Mouse (Mus musculus): ENCODE measurements around the gene Adap1. TPM values are rescaled to one million over a fixed set of nuclear protein-coding genes. Genes with fewer than 3 reads are reported as not detected.

The Adap1 gene
- polyA plus RNA-seq, 1 experiment from 2014 or later, result 2.4 TPM

DNA sequence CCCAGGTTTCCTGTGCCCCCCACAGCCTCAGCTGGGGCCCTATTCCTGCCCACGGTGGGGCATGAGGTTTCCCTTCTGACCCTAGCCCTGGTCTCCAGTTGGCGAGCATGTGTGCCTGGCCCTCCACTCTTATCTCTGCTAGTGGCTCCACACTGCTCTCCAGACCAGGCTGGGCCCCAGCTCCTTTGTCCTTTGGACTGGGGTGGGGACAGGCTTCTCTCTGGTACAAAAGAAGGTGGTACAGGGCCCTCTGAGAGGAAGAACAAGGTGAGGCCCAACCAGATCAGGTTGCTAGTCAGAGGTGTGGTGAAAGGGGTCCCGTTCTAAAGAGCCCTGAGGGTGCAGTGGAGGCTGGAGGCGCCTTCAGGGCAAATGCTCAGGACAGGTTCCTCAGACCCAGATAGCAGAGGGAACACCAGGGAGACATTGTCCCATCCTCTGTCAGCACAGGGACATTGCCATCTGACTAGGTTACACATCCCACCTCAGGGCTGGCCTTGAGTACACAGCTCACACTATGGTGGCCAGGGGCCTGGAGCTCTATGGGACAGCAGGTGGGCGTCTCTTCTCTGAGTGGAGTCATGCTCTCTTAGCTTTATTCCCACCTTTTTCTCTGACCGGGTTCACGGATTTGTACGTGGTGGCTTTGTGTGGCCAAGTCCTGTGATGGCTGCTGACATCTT, 7.3 kb upstream of the Adap1 start:
- no peak for ATAC-seq (ENCODE audit: insufficient number of reproducible peaks, insufficient read depth, low FRiP score, low TSS enrichment)
- WGBS, result 88% methylated on average over 8 of the region's 8 CpGs

DNA sequence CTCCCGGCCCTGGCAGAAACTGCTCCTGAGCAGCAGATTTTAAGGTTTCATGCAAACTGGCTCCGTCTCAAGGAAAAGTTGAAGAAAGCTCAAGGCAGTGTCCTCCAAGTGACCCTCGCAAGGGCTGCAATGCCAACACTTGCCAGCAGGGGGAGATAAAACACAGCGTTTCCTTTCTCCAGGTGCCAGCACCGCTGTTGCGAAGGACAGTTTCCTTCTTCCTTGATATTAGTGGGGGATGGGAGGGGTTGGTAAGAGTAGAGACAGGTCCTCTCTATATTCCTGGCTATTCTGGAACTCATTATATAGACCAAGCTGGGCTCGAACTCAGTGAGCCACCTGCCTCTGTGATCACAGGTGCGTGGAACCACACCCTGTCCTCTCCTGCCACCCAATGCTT, 6.3 kb upstream of the Adap1 start:
- Histone ChIP-seq H3K4me2 (replicated peaks) (no peak overlapping the region), H3K27me3 (peaks cover 8% of the 10 kb centered on the region), H3K9ac (no peak overlapping the region), H3K9me3 (no peaks in the 10 kb centered on the region), H3K4me1 (no peaks in the 10 kb centered on the region), H3K36me3 (peaks cover 22% of the 10 kb centered on the region), H3K27ac (no peak overlapping the region), H3K4me3 (no peak overlapping the region)
- WGBS, result 19% methylated on average over 8 of the region's 8 CpGs
- ATAC-seq (ENCODE audit: insufficient number of reproducible peaks, insufficient read depth, low FRiP score, low TSS enrichment), result no peak

More for the DNA sequence above, 7.3 kb upstream of the Adap1 start:
- H3K9ac ChIP-seq, result no peak overlapping the region
- no peak overlapping the region for H3K4me3 ChIP-seq
- no peak overlapping the region for H3K27ac ChIP-seq
- H3K36me3 ChIP-seq, result peaks cover 32% of the 10 kb centered on the region
- no peaks in the 10 kb centered on the region for H3K4me1 ChIP-seq
- H3K27me3 ChIP-seq, result no peaks in the 10 kb centered on the region
- no peak overlapping the region for H3K4me2 ChIP-seq (replicated peaks)
- H3K9me3 ChIP-seq, result no peaks in the 10 kb centered on the region

DNA sequence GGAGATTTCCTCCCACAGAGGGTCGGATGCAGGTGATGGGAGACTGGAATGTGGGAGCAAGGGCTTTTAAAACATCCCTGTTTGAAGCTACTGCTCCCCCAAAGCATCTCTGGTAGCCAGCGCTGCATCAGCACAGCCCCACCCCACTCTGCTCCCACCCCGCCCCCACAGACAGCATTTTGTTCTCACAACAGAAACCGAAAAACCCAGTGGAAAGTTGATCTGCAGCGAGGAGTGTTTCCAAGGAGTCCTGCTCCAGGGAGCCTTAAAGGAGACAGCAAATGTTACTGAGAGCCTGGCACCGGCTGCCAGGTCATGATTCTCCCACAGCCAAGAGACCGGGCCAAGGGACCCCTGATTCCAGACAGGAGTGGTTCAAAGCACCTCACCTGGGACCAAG, 5.3 kb upstream of the Adap1 start:
- 76% methylated on average over 7 of the region's 7 CpGs for WGBS
- Histone ChIP-seq H3K9ac (no peak overlapping the region), H3K4me1 (no peaks in the 10 kb centered on the region)

GRCm38 (mm10) chr5:139327634-139328020, 2.2 kb upstream of the Adap1 start:
- peaks cover 6% of the 10 kb centered on the region; the same call in 1 of the 2 replicates for H3K4me1 ChIP-seq
- peaks cover 44% of the 10 kb centered on the region for H3K27me3 ChIP-seq
- ATAC-seq (ENCODE audit: insufficient number of reproducible peaks, insufficient read depth, low FRiP score, low TSS enrichment), result no peak
- H3K4me2 ChIP-seq (replicated peaks), result no peak overlapping the region
- H3K27ac ChIP-seq, result no peak overlapping the region
- 73% methylated on average over 7 of the region's 7 CpGs for WGBS
- no peaks in the 10 kb centered on the region for H3K36me3 ChIP-seq
- 0 out of 2 replicates have a peak overlapping the region, but pooled peaks have one; percentile 15 for H3K9ac ChIP-seq
- no peaks in the 10 kb centered on the region for H3K9me3 ChIP-seq
- no peak overlapping the region for H3K4me3 ChIP-seq

More for the DNA sequence above, 5.3 kb upstream of the Adap1 start:
- no peak overlapping the region for H3K4me3 ChIP-seq
- no peak overlapping the region for H3K27ac ChIP-seq
- no peak overlapping the region for H3K4me2 ChIP-seq (replicated peaks)
- H3K36me3 ChIP-seq, result peaks cover 12% of the 10 kb centered on the region
- H3K9me3 ChIP-seq, result no peaks in the 10 kb centered on the region
- peaks cover 18% of the 10 kb centered on the region for H3K27me3 ChIP-seq
- no peak for ATAC-seq (ENCODE audit: insufficient number of reproducible peaks, insufficient read depth, low FRiP score, low TSS enrichment)

DNA sequence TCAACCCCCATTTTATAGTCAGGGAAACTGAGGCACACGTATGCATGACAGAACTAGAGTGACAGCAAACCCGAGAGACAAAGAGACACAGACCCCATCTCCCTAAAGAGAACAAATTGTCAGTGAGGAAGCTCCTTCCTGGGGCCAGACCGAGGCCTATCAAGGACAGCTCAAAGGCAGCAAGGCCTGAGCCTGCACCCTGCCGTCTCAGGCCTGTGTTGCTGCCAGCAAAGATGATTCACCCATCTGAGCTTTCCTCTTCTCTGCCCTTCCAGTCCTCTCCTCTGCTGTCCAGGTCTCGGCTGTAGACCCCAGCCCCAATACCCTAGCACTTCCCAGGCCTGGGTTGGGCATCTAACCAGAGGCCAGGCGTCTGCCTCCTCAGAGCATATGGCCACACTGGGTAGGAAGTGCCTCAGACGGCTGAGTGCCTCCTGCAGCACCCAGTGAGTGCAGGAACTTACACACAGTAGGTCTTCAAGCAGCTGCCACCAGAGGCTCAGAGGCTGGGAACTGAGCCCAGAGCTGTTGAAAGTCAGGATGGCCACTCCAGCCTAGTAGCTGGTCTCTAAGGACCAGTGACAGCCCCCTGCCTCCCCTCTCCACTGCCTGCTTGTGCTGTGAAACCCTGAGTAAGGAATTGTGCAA, 1.7 kb upstream of the Adap1 start:
- Histone ChIP-seq H3K27ac (no peak overlapping the region), H3K4me3 (no peak overlapping the region), H3K9me3 (no peaks in the 10 kb centered on the region), H3K36me3 (no peaks in the 10 kb centered on the region), H3K9ac (0 out of 2 replicates have a peak overlapping the region, but pooled peaks have one; percentile 15), H3K4me2 (replicated peaks) (no peak overlapping the region), H3K4me1 (peaks cover 6% of the 10 kb centered on the region; the same call in 1 of the 2 replicates), H3K27me3 (peaks cover 47% of the 10 kb centered on the region)
- WGBS, result 74% methylated on average over 7 of the region's 7 CpGs
- ATAC-seq (ENCODE audit: insufficient number of reproducible peaks, insufficient read depth, low FRiP score, low TSS enrichment), result no peak

DNA sequence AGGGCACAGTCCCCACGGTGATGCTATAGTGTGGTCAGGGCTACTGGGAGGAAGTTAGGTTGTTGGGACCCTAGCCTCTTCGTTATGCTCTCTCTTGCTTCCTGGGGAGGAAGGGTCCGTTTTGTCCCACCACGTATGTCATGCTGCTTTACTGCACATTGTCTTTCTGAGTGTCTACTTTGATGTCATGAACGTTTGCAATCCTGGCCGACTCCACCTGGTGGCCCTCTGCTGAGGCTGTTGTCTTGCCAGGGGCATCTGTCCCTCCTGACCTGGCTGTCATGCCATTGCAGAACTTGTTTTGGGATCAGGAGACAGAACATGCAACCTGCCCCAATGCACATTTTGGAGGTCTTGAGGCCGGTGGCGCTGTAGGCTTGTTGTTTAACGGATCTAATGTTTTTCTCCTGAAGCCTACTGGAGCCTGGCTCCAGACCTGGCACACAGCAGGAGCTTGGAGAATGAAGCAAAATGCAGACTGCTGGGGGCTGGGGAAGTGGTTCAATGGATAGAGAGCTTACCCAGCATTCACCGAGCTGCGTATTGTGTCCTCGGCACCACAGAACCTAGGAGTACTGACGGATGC, 782 bp upstream of the Adap1 start:
- Histone ChIP-seq H3K9me3 (no peaks in the 10 kb centered on the region), H3K9ac (no peak overlapping the region), H3K27me3 (peaks cover 48% of the 10 kb centered on the region), H3K4me3 (no peak overlapping the region), H3K4me1 (peaks cover 6% of the 10 kb centered on the region; the same call in 1 of the 2 replicates), H3K27ac (no peak overlapping the region), H3K36me3 (no peaks in the 10 kb centered on the region), H3K4me2 (replicated peaks) (no peak overlapping the region)
- 66% methylated on average over 13 of the region's 13 CpGs for WGBS
- ATAC-seq (ENCODE audit: insufficient number of reproducible peaks, insufficient read depth, low FRiP score, low TSS enrichment), result no peak

- Histone ChIP-seq H3K9me3 (no peaks in the 10 kb centered on the region), H3K36me3 (no peaks in the 10 kb centered on the region), H3K4me3 (peak overlapping the region; percentile 54), H3K27ac (no peak overlapping the region), H3K4me2 (replicated peaks) (peak overlapping the region; percentile 98), H3K27me3 (peaks cover 48% of the 10 kb centered on the region), H3K4me1 (peaks cover 6% of the 10 kb centered on the region; the same call in 1 of the 2 replicates), H3K9ac (peak overlapping the region; percentile 67)
- 2% methylated on average over 60 of the region's 62 CpGs for WGBS
- ATAC-seq (ENCODE audit: insufficient number of reproducible peaks, insufficient read depth, low FRiP score, low TSS enrichment), result peak; percentile 10; the same call in 1 of the 2 replicates
Observed at GRCm38 (mm10) chr5:139324691-139325394, 579 bp downstream of the Adap1 start.

DNA sequence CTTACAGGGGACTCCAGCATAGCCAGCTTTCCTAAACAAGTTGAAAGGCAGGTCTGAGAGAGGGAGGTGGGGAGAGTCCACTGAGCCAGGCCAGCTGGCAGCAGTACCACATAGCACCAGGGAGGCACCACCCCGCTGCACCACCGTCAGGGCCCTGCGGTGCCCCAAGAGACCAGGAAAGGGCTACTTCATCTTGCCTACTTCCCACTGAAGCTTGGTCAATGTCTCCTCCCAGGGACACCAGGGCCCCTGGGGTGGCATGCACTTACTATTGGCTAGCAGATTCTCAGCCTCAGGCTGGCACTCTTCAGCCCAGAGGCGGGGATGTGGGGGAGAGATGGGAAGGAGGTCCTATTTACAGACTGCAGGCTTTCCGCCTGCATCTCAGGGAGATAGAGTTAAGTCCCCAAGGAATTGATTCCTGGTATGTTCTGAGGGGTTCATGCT, 1.4 kb downstream of the Adap1 start:
- Histone ChIP-seq H3K27ac (no peak overlapping the region), H3K9me3 (no peaks in the 10 kb centered on the region), H3K9ac (no peak overlapping the region), H3K27me3 (peaks cover 48% of the 10 kb centered on the region), H3K4me1 (peaks cover 6% of the 10 kb centered on the region; the same call in 1 of the 2 replicates), H3K36me3 (no peaks in the 10 kb centered on the region), H3K4me2 (replicated peaks) (no peak overlapping the region), H3K4me3 (no peak overlapping the region)
- WGBS, result 73% methylated on average over 5 of the region's 5 CpGs
- ATAC-seq (ENCODE audit: insufficient number of reproducible peaks, insufficient read depth, low FRiP score, low TSS enrichment), result no peak

- Histone ChIP-seq H3K4me2 (replicated peaks) (no peak overlapping the region), H3K4me1 (peaks cover 6% of the 10 kb centered on the region; the same call in 1 of the 2 replicates), H3K9ac (no peak overlapping the region), H3K27ac (no peak overlapping the region), H3K9me3 (no peaks in the 10 kb centered on the region), H3K4me3 (no peak overlapping the region), H3K36me3 (no peaks in the 10 kb centered on the region), H3K27me3 (peaks cover 48% of the 10 kb centered on the region)
- WGBS, result 82% methylated on average over 9 of the region's 9 CpGs
- ATAC-seq (ENCODE audit: insufficient number of reproducible peaks, insufficient read depth, low FRiP score, low TSS enrichment), result no peak
Observed at GRCm38 (mm10) chr5:139323260-139323924, 2.0 kb downstream of the Adap1 start.

- Histone ChIP-seq H3K27me3 (peaks cover 36% of the 10 kb centered on the region), H3K9ac (no peak overlapping the region), H3K27ac (no peak overlapping the region), H3K4me3 (no peak overlapping the region), H3K4me2 (replicated peaks) (no peak overlapping the region), H3K4me1 (peaks cover 6% of the 10 kb centered on the region; the same call in 1 of the 2 replicates), H3K36me3 (no peaks in the 10 kb centered on the region), H3K9me3 (no peaks in the 10 kb centered on the region)
- ATAC-seq (ENCODE audit: insufficient number of reproducible peaks, insufficient read depth, low FRiP score, low TSS enrichment), result no peak
- WGBS, result 78% methylated on average over 6 of the region's 6 CpGs
Observed at GRCm38 (mm10) chr5:139321331-139321730, 4.1 kb downstream of the Adap1 start.

DNA sequence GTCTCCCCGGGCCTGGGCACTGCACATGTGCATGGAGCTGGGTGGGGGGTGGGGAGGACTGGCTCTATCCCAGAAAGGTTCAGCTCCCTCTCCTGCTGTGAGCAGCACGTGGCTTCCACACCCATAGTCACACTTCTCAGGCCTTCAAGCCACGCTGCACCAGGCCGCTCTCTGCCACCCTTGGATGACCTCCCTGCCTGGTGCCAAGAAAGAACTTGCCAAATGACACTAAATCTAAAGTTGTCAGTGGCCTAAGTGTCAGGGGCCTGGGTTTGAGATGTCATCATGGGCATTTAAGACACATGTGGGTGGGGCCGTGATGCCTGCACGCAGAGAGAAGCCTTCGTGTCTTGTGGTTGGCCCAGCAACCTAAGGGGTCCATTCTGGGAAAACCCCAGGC, 5.0 kb downstream of the Adap1 start:
- Histone ChIP-seq H3K9ac (no peak overlapping the region; the same call in 1 of the 2 replicates), H3K4me3 (no peak overlapping the region), H3K27ac (no peak overlapping the region), H3K4me1 (peaks cover 6% of the 10 kb centered on the region; the same call in 1 of the 2 replicates), H3K36me3 (no peaks in the 10 kb centered on the region), H3K9me3 (no peaks in the 10 kb centered on the region), H3K27me3 (peaks cover 27% of the 10 kb centered on the region), H3K4me2 (replicated peaks) (no peak overlapping the region)
- WGBS, result 80% methylated on average over 7 of the region's 7 CpGs
- no peak for ATAC-seq (ENCODE audit: insufficient number of reproducible peaks, insufficient read depth, low FRiP score, low TSS enrichment)
